Mouse (Mus musculus) right cerebral cortex, postnatal 25 days (tissue): Measurements from ENCODE around the gene Ocel1.

Experiments
- DNase-seq: peaks from one replicate; pipeline ENCODE4 v3.0.0; 2022

Ocel1 gene

GRCm38 (mm10) chr8:71405401-71406098 lies 34.5 kb downstream of the Ocel1 start, which contains the start of gene Ankle1:
Gene Ankle1 (plus strand): TSS chr8:71406010.
- peak; percentile 91 for DNase-seq

- no peak for DNase-seq
These were observed 35.3 kb downstream of the Ocel1 start for GRCm38 (mm10) chr8:71406099-71407015.

DNA sequence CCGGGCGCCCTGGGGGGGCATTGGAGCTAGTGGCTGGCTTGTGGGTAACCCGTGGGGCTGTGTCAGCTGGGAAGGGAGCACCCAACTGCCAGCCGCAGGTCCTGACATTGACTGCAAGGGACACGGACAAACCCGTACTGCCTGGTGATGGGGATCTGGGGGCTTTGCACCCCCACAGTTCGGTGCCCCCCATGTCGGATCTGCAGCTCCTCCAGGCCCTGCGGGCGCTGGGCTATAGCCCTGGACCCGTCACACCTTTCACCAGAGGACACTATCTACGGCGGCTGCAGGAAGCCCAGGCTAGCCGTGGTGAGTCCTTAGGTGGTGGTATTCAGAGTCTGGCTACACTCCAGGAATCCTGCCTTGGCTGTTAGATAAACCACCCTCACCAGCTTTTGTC lies 36.3 kb downstream of the Ocel1 start:
- no peak for DNase-seq

DNA sequence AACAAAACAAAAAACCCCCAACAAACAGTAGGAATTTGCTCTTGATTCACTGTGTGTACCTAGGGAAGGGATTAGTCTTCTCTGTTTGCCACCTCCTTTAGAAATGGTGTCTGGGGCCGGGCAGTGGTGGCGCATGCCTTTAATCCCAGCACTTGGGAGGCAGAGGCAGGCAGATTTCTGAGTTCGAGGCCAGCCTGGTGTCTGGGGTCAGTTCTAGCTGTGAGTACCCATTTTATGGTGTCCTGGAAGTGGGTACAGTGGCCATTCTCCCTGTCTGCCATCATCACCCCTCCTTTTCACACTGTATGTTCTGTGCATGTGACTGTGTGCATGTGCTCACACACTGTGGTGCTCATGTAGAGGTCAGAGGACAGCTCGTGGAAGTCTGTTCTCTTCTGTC lies 37.1 kb downstream of the Ocel1 start:
- DNase-seq, result no peak

- no peak for DNase-seq
These were observed 40.6 kb downstream of the Ocel1 start for GRCm38 (mm10) chr8:71411535-71412273.

DNA sequence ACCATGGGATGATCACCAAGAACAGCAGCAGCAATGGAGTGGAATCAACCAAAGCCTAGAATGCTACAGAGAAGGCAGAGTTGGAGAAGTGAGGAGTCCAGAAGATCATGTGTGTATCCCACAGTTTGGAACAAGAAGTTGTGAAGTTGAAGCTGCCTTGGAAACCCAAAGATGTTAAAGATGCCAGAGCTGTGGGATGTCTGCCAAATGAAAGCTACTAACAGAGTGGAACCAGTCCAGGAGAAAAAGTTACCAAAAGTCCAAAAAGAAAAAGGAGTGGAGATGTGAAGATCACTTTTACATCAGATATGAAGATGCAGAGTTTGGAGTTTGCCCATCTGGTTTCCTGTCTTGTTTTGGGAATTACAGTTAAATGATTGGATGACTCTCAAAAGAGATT lies 51.0 kb downstream of the Ocel1 start:
- DNase-seq, result no peak
